Mouse (Mus musculus) liver, postnatal 0 days (tissue): ENCODE measurements at regions not wholly inside any gene's neighbourhood (a gene's known extent, or its start where the extent isn't known, plus 50 kb on each side); places are given as distances from the start of the nearest gene placed in this dataset.

ENCODE experiments used
- ATAC-seq: fragments of 200-750 bp; cut with Nextera tagmentation; 2 replicates; pipeline ENCODE4 v1.8.0; 2017; ENCODE audit warnings: mild to moderate bottlenecking, moderate library complexity
- DNase-seq: peaks from one replicate; pipeline ENCODE4 v3.0.0-alpha.2; 2016
- H3K27ac ChIP-seq: fragments of 300-500 bp; sonication (generic); 2 replicates; pipeline ENCODE4 v1.5.1; 2014; ENCODE audit warnings: antibody characterized with exemption, moderate library complexity, mild to moderate bottlenecking, low read depth
- H3K27me3 ChIP-seq: fragments of 300-500 bp; sonication (generic); 2 replicates; pipeline ENCODE4 v1.6.1; 2014; ENCODE audit warnings: low read length, control low read depth, mixed read lengths; ENCODE audit not compliant: insufficient read depth
- H3K36me3 ChIP-seq: fragments of 300-500 bp; sonication (generic); replicated peaks from 2 replicates; pipeline ENCODE4 v1.6.1; 2014; ENCODE audit warnings: mild to moderate bottlenecking, control low read depth, low read length, moderate library complexity, mixed read lengths; ENCODE audit not compliant: insufficient read depth
- H3K4me1 ChIP-seq: fragments of 300-500 bp; sonication (generic); 2 replicates; pipeline ENCODE4 v1.6.1; 2014; ENCODE audit warnings: antibody characterized with exemption, mild to moderate bottlenecking, control low read depth; ENCODE audit not compliant: insufficient read depth
- H3K4me2 ChIP-seq: fragments of 300-500 bp; sonication (generic); 2 replicates; pipeline ENCODE4 v1.6.1; 2014; ENCODE audit warnings: low read depth, mild to moderate bottlenecking, low read length, moderate library complexity, mixed read lengths
- H3K4me3 ChIP-seq: fragments of 300-500 bp; sonication (generic); 2 replicates; pipeline ENCODE4 v1.5.1; 2014; ENCODE audit warnings: low read depth, low read length
- H3K9ac ChIP-seq: fragments of 300-500 bp; sonication (generic); replicated peaks from 2 replicates; pipeline ENCODE4 v1.6.1; 2014; ENCODE audit warnings: mild to moderate bottlenecking, moderate library complexity
- H3K9me3 ChIP-seq: fragments of 300-500 bp; sonication (generic); 2 replicates; pipeline ENCODE4 v1.6.1; 2016; ENCODE audit warnings: mild to moderate bottlenecking, control low read depth, low read length, mixed read lengths
- CTCF ChIP-seq: sonication (generic); IDR thresholded peaks from 2 replicates; pipeline ENCODE4 v1.5.1; 2016; ENCODE audit warnings: antibody characterized with exemption, low read depth
- EP300 ChIP-seq: IDR thresholded peaks from 2 replicates; pipeline ENCODE4 v1.6.1; 2016; ENCODE audit warnings: antibody characterized with exemption, low read depth, mild to moderate bottlenecking
- WGBS: fragments of 180-500 bp; shearing (Covaris S2); extraction: QIAGEN DNeasy Blood & Tissue Kit; methylation state at CpG from one replicate; pipeline ENCODE4 v1.1.7; 2014; ENCODE audit not compliant: insufficient replicate concordance; 5-methylcytosine and 5-hydroxymethylcytosine counted together

GRCm38 (mm10) chr10:97309580-97309979 lies 169.8 kb upstream of the Dcn start:
- WGBS, result 79% methylated on average over 5 of the region's 5 CpGs

GRCm38 (mm10) chr10:97312509-97312908 lies 166.9 kb upstream of the Dcn start:
- Histone ChIP-seq H3K27ac (peak overlapping the region; percentile 76), H3K27me3 (no peaks in the 10 kb centered on the region), H3K9ac (peak overlapping the region; percentile 23; the same call in 1 of the 2 replicates), H3K4me2 (peak overlapping the region; percentile 81), H3K9me3 (no peaks in the 10 kb centered on the region), H3K4me3 (peak overlapping the region; percentile 53), H3K4me1 (peaks cover 3% of the 10 kb centered on the region; the same call in 1 of the 2 replicates), H3K36me3 (no peaks in the 10 kb centered on the region)
- DNase-seq (no peak), ATAC-seq (peak; percentile 68)
- WGBS, result 15% methylated on average over 12 of the region's 12 CpGs
- no peak for TF ChIP-seq CTCF
- no peak for TF ChIP-seq EP300

More at GRCm38 (mm10) chr10:97309580-97309979, 169.8 kb upstream of the Dcn start:
- Histone ChIP-seq H3K9ac (no peak overlapping the region), H3K27me3 (no peaks in the 10 kb centered on the region), H3K36me3 (no peaks in the 10 kb centered on the region), H3K27ac (no peak overlapping the region), H3K4me1 (peaks cover 3% of the 10 kb centered on the region; the same call in 1 of the 2 replicates), H3K4me3 (no peak overlapping the region), H3K9me3 (no peaks in the 10 kb centered on the region), H3K4me2 (no peak overlapping the region)
- DNase-seq (no peak), ATAC-seq (no peak)
- TF ChIP-seq CTCF, result no peak
- TF ChIP-seq EP300, result no peak

DNA sequence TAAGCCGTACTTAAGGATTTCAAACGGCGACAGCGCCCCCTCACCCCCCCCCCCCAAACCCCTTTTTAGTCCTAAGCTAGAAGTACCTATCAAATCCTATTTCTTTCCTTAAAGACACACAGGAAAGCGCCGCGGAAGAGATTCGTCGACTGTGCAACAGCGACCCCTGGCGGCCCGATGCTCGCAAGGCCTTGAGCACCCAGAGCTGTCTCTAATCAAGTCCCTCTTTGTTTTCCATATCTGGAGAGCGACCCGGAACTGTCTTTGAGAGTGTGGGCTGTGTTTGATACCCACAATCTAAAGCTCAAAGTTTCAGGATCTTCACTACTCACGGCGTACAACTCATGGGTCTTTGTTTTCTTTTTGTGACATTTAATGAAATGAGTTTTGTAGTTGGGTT lies 166.4 kb upstream of the Dcn start:
- Histone ChIP-seq H3K9me3 (no peaks in the 10 kb centered on the region), H3K9ac (peak overlapping the region; percentile 61), H3K4me2 (peak overlapping the region; percentile 81), H3K27ac (peak overlapping the region; percentile 76), H3K4me3 (peak overlapping the region; percentile 53), H3K4me1 (peaks cover 3% of the 10 kb centered on the region; the same call in 1 of the 2 replicates), H3K27me3 (no peaks in the 10 kb centered on the region), H3K36me3 (no peaks in the 10 kb centered on the region)
- DNase-seq (peak; percentile 93), ATAC-seq (peak; percentile 90)
- under 1% methylated on average over 17 of the region's 17 CpGs for WGBS
- TF ChIP-seq EP300, result 0 out of 2 replicates have a peak, but pooled peaks have one; percentile 38
- peak; percentile 92 for TF ChIP-seq CTCF

- DNase-seq (peak; percentile 72), ATAC-seq (peak; percentile 80)
- Histone ChIP-seq H3K9ac (peak overlapping the region; percentile 61), H3K4me1 (peaks cover 3% of the 10 kb centered on the region; the same call in 1 of the 2 replicates), H3K27me3 (no peaks in the 10 kb centered on the region), H3K27ac (peak overlapping the region; percentile 74), H3K4me2 (peak overlapping the region; percentile 81), H3K4me3 (peak overlapping the region; percentile 53), H3K9me3 (no peaks in the 10 kb centered on the region), H3K36me3 (no peaks in the 10 kb centered on the region)
- WGBS, result 1% methylated on average over 13 of the region's 13 CpGs
- TF ChIP-seq CTCF, result no peak
- no peak for TF ChIP-seq EP300
Measured at GRCm38 (mm10) chr10:97313407-97313901, 166.0 kb upstream of the Dcn start.

DNA sequence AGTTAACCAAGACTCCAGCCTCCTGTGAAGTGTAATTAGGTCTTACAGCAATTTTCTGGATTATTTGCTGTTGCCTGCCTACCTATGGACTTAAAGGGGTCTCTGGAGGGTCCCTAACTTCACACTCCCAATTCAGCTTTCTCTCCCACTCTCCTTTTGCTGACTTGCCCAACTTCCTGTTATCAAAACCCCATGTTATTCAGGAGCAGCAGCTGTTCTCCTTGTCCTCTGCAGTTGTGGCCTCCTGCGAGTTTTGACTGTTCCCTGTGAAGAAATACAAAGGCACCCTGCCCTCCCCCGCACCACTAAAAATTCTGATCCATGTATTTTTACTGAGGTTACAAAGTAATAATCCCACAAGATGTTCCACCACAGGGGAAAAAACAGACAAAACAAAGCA lies 146.8 kb upstream of the Dcn start:
- Histone ChIP-seq H3K27me3 (no peaks in the 10 kb centered on the region), H3K9ac (no peak overlapping the region), H3K4me2 (no peak overlapping the region), H3K36me3 (no peaks in the 10 kb centered on the region), H3K4me3 (no peak overlapping the region), H3K27ac (no peak overlapping the region), H3K9me3 (no peaks in the 10 kb centered on the region), H3K4me1 (no peaks in the 10 kb centered on the region)
- no peak for DNase-seq
- TF ChIP-seq EP300, result no peak
- TF ChIP-seq CTCF, result no peak
- ATAC-seq, result no peak
- WGBS, result 60% methylated on average over 2 of the region's 2 CpGs

GRCm38 (mm10) chr10:97334044-97334443 lies 145.4 kb upstream of the Dcn start:
- Histone ChIP-seq H3K9ac (no peak overlapping the region), H3K27ac (no peak overlapping the region), H3K27me3 (no peaks in the 10 kb centered on the region), H3K36me3 (no peaks in the 10 kb centered on the region), H3K4me3 (no peak overlapping the region), H3K4me1 (no peaks in the 10 kb centered on the region), H3K9me3 (no peaks in the 10 kb centered on the region), H3K4me2 (no peak overlapping the region)
- ATAC-seq (no peak), DNase-seq (no peak)
- no peak for TF ChIP-seq CTCF
- TF ChIP-seq EP300, result no peak
